Mouse (Mus musculus) ES-E14 (cell line): ENCODE data around the gene Asphd2.

Experiments used
- HCFC1 ChIP-seq: IDR thresholded peaks from 2 replicates; pipeline ENCODE4 v1.6.1; 2012; ENCODE audit warnings: low read length, inconsistent platforms, borderline replicate concordance; ENCODE audit not compliant: insufficient read depth
- MAFK ChIP-seq: IDR thresholded peaks from 2 replicates; pipeline ENCODE4 v1.6.1; 2014; ENCODE audit warnings: mild to moderate bottlenecking, low read depth, low read length, inconsistent platforms; ENCODE audit not compliant: insufficient read depth
- ZNF384 ChIP-seq: IDR thresholded peaks from 2 replicates; pipeline ENCODE4 v1.6.1; 2012; ENCODE audit warnings: low read depth, low read length, inconsistent platforms

GRCm38 (mm10) chr5:112355910-112356309 is 38.8 kb downstream of the Asphd2 start, which contains the start of gene Gm6583:
- no peak for TF ChIP-seq HCFC1
- TF ChIP-seq ZNF384 = no peak
- TF ChIP-seq MAFK = no peak
